Mouse (Mus musculus) bone marrow, adult 2 months (tissue): ENCODE measurements around the gene Dennd2c.

Source experiments
- CTCF ChIP-seq: fragments of 200-500 bp; IDR thresholded peaks from 2 replicates; pipeline ENCODE4 v1.5.1; 2011; ENCODE audit warnings: low read length, control low read depth; ENCODE audit not compliant: control insufficient read depth, insufficient read depth
- POLR2A ChIP-seq: fragments of 200-500 bp; IDR thresholded peaks from 2 replicates; pipeline ENCODE4 v1.6.1; 2011; ENCODE audit warnings: low read depth, mild to moderate bottlenecking, control low read depth, low read length, borderline replicate concordance; ENCODE audit not compliant: control insufficient read depth

- no peak for TF ChIP-seq CTCF
- TF ChIP-seq POLR2A, result no peak
Observed at GRCm38 (mm10) chr3:103091753-103092152, 10.7 kb upstream of the Dennd2c start.
